Mouse (Mus musculus) lung, adult 2 months (tissue): ENCODE measurements around the gene Dhx37.

Source experiments
- CTCF ChIP-seq: fragments of 200-500 bp; IDR thresholded peaks from 2 replicates; pipeline ENCODE4 v1.5.1; 2011; ENCODE audit warnings: mild to moderate bottlenecking, low read length, control low read depth; ENCODE audit not compliant: insufficient read depth
- POLR2A ChIP-seq: fragments of 200-500 bp; IDR thresholded peaks from 2 replicates; pipeline ENCODE4 v1.6.1; 2011; ENCODE audit warnings: low read depth, mild to moderate bottlenecking, control low read depth, low read length, borderline replicate concordance; ENCODE audit errors: extremely low read depth

- TF ChIP-seq CTCF (no peak), POLR2A (peak; percentile 23; the same call in 1 of the 2 replicates)
These were observed 28.9 kb downstream of the Dhx37 start for GRCm38 (mm10) chr5:125404903-125405545.
